Mouse (Mus musculus) splenic B cell, adult 2 months (primary cell): ENCODE results near the gene Grin3b.

ENCODE experiments used
- DNase-seq: peaks from one replicate; pipeline ENCODE4 v3.0.0-alpha.2; 2011; ENCODE audit warnings: low read depth, low spot score
- H3K27me3 ChIP-seq: 2 replicates; pipeline ENCODE4 v1.6.1; 2012; ENCODE audit warnings: mild to moderate bottlenecking, low read length, moderate library complexity, mixed read lengths; ENCODE audit not compliant: control insufficient read depth, poor library complexity, insufficient read depth, severe bottlenecking
- H3K36me3 ChIP-seq: 2 replicates; pipeline ENCODE4 v1.6.1; 2012; ENCODE audit warnings: mild to moderate bottlenecking, low read length, moderate library complexity, mixed read lengths; ENCODE audit not compliant: control insufficient read depth, poor library complexity, insufficient read depth, severe bottlenecking

Gene Grin3b

DNA sequence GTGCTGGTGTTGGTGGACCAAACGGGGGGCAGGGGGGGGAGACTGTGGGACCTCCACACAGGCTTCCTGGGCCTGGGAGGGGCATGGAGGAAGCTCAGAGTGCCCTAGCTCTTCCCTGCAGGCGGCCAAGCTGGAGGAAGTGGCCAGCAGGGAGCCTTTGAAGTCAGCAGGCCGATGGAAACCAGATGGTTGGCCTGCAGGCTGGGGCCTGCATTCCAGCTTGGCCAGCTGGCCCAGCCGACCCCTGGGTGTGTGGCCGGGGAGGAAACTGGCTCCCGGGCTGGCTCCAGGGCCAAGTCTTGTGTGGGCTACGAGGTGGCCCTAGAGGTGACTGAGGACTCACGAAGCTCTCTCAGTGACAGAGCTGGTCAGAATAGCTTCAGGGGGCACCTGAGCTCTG lies 37.8 kb upstream of the Grin3b start:
- H3K27me3 ChIP-seq = no peaks in the 10 kb centered on the region
- DNase-seq = no peak
- H3K36me3 ChIP-seq = peaks cover 2% of the 10 kb centered on the region; the same call in 1 of the 2 replicates

DNA sequence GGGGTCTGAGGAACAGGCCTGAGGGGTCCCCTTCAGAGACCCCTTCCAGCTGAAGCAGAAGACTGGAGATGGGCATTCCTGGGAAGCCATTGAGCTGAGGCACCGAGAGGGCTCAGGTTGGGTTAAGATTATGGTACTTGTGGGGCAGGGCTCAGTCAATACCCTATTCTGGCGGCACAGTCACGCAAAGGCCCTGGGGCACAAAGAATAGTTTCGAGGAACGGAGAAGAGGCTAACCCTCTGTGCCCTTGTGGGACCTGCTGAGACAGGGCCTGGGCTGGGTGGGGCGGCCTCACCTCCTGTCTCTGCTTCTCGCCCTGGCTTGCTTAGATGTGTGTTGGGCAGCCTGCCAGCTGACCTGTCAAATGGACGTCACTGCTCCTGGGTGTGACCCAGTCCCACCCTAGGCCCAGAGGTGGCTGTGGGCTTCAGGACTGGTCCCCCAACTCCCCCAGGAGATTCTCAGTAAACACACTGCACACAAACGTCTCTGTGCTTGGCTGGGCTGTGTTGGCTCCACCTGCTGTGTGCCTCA lies 37.3 kb upstream of the Grin3b start:
- no peak for DNase-seq

DNA sequence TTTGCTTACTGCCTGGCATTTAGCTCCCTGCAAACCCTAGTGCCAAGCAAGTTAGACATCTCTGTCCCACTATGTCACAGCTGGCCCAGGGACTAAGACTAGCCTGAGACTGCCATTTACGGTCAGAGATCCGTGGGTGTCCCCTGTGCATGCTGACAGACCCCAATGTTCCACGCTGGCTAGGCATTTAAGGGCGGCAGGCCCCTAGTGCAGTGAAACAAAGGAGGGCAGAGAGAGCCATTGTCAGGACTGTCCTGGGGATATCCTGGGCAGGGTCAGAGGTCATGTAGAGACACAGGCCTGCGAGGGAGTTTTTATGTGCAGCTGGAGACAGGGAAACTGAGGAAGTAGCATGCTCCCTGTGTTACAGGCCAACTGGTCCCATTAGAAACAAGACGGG lies 36.7 kb upstream of the Grin3b start:
- no peaks in the 10 kb centered on the region for H3K27me3 ChIP-seq
- peaks cover 2% of the 10 kb centered on the region; the same call in 1 of the 2 replicates for H3K36me3 ChIP-seq
- no peak for DNase-seq

More for the DNA sequence above, 37.3 kb upstream of the Grin3b start:
- Histone ChIP-seq H3K27me3 (no peaks in the 10 kb centered on the region), H3K36me3 (peaks cover 2% of the 10 kb centered on the region; the same call in 1 of the 2 replicates)

DNA sequence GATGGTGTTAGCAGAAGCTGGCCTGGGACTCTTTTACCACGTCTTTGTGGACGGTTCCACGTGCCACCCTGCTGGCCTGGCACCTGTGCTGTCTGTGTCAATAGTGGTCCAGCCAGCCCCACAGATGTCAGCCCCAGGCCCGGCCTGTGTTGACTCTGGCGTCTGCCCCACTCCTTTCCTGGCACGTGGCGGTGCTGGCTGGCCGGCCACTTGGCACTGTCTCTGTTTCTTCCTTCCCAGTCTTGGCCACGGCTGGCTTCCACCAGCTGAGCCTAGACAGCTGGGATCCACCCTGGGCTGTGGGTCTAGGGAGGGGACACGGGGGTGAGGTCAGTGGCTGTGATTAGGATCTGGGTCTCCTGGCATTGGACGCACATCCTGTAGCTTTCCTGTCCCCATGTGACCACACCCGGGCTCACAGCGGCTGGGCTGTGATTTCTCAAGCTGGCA lies 36.2 kb upstream of the Grin3b start:
- Histone ChIP-seq H3K36me3 (peaks cover 2% of the 10 kb centered on the region; the same call in 1 of the 2 replicates), H3K27me3 (no peaks in the 10 kb centered on the region)
- DNase-seq = no peak

DNA sequence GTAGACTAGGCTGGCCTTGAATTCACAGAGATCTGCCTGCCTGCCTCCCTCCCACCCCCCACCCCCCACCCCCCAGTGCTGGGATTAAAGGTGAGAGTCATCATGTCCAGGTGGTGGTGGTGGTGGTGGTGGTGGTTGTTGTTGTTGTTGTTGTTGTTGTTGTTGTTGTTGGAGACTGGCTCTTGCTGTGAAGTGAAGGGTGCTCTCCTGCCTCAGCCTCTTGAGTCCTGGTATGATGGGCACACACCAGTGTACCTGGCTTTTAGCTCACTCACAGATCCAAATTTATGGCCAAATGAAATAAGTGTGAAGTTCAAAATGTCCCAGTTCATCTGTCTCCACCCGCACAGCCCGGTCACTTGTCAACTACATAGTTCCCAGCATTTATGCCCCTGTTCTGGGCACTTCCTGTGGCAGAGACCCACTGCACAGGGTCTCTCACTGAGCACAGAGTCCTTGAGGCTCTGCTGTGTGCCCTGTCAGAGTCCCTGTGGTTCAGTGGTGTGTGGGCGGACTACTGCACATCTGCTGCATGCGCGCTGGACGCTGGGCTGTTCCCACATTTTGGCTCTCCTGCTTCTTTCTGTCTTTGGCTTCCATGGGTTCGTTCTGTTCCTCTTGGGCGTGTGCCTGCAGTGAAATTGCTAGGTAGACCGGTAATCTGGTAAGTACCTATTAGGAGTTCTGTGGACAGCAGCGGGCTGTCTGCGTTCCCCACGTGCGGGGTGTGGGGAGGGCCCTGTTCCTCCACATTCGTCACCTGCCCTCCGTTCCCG lies 35.5 kb upstream of the Grin3b start:
- peaks cover 2% of the 10 kb centered on the region; the same call in 1 of the 2 replicates for H3K36me3 ChIP-seq
- H3K27me3 ChIP-seq = no peaks in the 10 kb centered on the region
- DNase-seq = no peak

DNA sequence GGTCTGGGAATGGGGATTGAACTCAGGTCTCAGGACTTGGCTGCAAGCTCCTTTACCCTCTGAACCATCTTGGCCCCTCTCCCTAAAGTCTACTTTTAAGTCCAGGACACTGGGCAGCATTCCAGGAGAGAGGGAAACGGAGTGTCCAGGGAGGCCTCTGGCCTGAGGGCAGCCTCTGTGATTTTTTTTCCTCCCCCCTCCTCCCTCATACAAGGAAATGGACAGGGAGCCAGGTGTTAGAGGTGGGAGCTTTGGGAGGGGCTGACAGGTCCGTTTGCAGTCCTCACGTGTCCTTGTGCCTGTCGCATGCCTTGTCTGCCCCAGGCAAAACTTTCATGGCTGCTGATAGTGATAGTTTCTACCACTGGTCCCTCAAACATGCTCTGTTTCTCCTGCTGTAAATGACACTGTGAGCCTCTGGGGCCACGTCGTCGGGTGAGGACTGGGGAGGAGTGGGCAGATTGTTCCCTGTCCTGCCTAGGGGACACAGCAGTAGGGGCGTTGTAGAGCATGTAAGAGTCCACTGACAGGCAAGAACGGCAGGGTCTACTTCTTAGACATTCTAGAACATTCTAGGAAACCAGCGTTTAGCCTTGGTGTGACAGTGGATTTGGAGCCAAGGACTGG lies 34.1 kb upstream of the Grin3b start:
- DNase-seq = no peak
- H3K36me3 ChIP-seq = no peaks in the 10 kb centered on the region; the same call in 1 of the 2 replicates
- no peaks in the 10 kb centered on the region for H3K27me3 ChIP-seq

DNA sequence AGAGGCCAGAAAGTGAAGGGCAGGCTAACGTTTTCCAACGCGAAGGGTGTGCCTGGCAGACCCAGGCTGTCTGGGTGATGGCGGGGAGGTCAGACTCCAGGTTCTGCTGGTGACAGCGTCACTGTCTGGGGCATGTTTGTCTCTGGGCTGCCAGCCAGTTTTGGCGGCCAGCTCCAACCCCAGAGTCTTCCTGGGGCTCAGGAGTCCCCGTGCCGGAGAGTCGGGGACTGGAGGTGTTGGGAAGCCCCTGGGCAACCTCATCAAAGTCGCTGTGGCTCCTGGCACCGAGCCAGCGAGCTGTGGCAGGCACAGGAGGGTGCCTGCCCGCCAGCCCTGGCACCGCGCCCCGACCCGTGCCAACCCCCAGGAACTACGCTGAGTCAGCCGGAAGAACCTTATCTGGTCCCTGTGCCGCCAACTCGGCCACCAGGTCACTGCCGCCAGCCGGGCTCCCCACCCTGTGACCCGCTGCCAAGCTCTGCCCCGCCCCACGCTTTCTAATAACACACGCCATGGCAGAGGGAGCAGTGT lies 33.5 kb upstream of the Grin3b start:
- DNase-seq = peak; percentile 87
- no peaks in the 10 kb centered on the region for H3K36me3 ChIP-seq
- H3K27me3 ChIP-seq = no peaks in the 10 kb centered on the region

DNA sequence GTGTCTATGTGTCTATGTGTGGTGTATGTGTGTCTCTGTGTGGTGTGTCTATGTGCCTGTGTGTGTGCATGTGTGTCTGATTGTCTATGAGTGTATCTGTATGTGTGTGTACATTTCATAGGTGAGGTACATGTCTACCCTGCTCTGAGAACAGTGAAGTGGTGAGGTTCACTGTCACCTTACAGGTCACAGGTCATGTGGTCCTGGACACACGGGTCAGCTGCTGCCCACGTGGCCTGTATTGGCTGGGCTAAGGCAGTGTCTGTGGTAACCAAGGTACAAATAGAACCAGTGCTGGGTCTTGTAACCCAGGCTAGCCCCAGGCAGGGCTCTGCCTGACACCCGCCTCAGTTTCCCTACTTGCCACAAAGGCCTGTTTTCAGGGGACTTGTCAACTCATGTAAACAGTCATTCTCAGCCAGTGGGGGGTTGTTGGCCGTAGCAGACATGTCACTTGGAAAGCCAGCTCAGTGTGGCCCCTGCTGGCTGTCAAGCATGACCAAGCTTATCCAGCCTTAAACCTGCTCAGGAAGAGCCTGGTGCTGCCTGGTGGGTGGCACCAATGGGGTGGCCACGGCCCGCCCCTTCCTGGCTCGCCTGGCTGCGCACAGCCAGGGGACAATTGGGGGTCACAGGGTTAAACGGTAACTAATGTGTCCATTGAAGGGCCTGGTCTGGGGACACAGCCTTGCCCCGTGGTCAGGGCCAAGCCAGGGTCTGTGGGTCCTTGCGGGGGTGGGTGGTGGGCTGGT lies 32.6 kb upstream of the Grin3b start:
- no peaks in the 10 kb centered on the region for H3K27me3 ChIP-seq
- DNase-seq = no peak
- H3K36me3 ChIP-seq = no peaks in the 10 kb centered on the region

DNA sequence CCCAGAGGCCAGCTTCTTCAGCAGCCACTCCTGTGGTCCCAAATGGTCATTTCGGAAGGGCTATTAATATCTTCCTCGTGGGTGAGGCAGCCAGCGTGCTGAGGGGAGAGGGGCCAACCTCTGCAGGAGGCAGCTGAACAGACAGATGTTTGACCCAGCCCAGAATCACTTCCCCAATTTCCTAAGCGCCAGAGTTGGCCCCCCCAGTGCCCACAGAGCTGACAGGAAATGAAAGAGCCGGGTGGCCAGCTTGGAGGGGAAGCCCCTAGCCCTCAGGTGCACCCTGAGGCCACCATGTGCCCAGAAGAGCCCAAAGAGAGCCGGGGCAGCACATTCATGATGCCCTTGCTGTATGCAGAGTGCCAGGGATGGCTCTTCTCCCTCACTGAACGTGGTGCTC lies 29.8 kb upstream of the Grin3b start:
- peak; percentile 92 for DNase-seq
- Histone ChIP-seq H3K36me3 (no peaks in the 10 kb centered on the region), H3K27me3 (no peaks in the 10 kb centered on the region)

DNA sequence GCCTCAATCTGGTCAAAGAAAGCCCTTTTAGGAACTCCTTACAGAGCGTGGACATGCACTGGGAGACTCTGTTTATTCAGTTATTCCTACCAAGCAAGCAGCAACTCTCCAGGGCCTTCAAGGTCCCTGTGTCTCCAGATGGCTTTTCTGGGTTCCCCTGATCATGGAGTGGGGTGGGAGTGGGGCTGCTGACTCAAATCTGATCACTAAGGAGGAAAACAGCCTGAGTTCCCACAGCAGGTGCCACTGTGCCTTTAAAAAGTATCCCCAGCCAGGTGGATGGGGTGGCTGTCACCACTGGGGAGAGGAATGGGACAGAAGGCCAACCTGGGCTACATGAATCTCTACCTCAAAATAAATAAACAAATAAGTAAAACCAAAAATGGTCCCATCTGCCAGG lies 27.5 kb upstream of the Grin3b start:
- no peak for DNase-seq
- Histone ChIP-seq H3K36me3 (no peaks in the 10 kb centered on the region; the same call in 1 of the 2 replicates), H3K27me3 (no peaks in the 10 kb centered on the region)

DNA sequence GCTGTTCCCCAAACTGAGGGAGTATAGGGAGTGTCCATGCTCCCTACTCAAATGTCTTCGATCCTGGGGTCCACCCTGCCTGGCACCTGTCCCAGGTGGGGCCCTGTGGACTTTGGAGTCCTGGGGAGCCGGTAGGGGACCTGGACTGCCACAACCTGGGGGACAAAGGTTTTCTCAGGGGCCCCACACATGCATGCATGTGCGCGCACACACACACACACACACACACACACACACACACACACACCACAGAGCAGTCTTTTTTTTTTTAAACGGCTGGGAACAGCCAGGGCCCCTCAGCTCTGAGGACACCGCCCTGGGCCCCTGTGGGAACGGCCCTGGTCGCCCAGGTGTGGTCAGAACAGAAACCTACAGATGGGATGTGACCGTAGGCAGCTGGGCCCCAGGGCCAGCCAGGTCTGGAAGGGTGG lies 27.0 kb upstream of the Grin3b start:
- no peaks in the 10 kb centered on the region for H3K27me3 ChIP-seq
- DNase-seq = no peak
- no peaks in the 10 kb centered on the region; the same call in 1 of the 2 replicates for H3K36me3 ChIP-seq

DNA sequence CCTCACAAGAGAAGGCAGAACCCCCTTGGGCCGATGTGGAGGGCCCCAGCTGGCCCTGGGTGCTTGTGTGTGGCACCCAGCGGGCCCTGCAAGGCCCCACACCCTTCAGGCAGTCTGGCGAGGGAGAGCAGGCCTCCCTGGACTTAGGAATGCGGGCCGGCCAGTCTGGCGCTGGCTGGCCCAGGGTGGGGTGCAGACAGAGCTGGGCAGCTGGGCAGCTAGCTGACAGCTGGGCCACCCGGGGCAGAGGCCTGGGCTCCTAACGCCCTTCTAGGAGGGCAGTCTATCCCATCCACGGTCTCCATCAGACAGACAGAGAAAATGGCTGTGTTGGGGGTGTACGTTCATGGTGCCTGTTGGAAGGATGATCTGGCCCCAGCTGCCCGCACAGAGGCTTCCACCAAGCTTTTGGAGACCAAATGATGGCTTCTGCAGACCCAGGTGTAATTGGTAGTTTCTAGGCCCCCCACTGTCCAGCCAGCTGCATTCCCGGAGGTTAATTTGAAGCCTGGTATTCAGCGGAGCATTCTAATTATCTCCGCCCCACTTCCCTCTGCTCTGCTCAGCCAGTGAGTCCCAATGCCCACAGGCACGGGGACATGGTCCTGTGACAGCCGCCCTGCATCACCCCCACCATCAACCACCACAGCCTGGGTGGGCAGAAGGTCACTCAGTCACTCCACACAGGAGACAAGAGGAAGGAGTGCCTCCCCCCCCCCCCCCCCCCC lies 24.8 kb upstream of the Grin3b start:
- no peaks in the 10 kb centered on the region for H3K27me3 ChIP-seq
- no peak for DNase-seq
- H3K36me3 ChIP-seq = no peaks in the 10 kb centered on the region; the same call in 1 of the 2 replicates

DNA sequence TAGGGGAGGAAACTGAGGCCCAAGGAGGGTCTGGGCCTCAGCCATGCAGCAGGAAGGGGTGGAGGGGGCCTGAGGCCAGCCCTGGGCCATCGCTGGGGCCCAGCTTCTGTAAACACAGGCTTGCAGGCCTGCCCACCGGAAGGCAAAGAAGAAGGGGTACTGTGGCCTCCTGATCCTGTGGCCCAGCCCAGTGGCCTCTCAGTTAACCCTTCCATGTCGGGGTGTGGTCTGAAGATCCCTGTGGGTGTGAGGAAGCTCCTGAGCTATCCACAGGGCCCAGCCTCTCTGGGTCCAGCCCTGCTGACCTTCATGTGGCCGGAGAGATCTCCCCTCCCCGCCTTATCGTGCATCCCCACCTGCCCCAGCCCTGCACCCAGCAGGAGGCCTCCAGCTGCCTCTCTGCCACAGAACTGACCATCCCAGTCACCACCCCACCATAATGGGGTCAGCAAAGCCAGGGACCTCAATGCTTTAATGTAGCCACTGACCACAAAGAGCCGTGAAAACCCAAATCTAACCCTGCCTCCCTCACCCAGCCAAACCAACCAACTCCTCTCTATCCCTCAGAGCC lies 23.7 kb upstream of the Grin3b start:
- H3K27me3 ChIP-seq = no peaks in the 10 kb centered on the region
- DNase-seq = no peak
- peaks cover 2% of the 10 kb centered on the region; the same call in 1 of the 2 replicates for H3K36me3 ChIP-seq

DNA sequence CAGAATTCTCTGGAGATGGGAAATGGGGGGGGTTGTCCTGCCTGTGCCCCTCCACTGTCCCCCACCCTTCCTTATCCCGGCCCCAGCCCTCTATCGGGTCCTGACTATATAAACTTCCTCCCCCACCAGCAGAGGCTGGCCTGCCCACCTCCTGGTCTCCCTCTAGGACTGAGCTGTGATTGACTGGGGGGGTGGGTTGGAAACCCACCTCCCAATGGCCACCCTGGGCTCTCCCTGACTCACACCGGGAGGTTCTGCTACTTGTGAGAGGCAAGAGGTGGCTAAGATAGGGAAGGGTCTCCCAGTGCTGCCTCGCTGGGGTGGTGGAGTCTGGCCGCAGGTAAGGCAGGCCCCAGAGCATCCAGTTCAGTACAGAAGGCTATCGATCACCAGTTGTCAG lies 23.0 kb upstream of the Grin3b start:
- H3K27me3 ChIP-seq = no peaks in the 10 kb centered on the region
- peaks cover 2% of the 10 kb centered on the region; the same call in 1 of the 2 replicates for H3K36me3 ChIP-seq
- DNase-seq = no peak
